Mouse (Mus musculus): ENCODE data around the gene Tmem26. TPM values are rescaled to one million over a fixed set of nuclear protein-coding genes. Genes with fewer than 3 reads are reported as not detected.

Gene Tmem26
- total and polyA plus RNA-seq, 3 experiments: 0.04 TPM; not detected in 2

DNA sequence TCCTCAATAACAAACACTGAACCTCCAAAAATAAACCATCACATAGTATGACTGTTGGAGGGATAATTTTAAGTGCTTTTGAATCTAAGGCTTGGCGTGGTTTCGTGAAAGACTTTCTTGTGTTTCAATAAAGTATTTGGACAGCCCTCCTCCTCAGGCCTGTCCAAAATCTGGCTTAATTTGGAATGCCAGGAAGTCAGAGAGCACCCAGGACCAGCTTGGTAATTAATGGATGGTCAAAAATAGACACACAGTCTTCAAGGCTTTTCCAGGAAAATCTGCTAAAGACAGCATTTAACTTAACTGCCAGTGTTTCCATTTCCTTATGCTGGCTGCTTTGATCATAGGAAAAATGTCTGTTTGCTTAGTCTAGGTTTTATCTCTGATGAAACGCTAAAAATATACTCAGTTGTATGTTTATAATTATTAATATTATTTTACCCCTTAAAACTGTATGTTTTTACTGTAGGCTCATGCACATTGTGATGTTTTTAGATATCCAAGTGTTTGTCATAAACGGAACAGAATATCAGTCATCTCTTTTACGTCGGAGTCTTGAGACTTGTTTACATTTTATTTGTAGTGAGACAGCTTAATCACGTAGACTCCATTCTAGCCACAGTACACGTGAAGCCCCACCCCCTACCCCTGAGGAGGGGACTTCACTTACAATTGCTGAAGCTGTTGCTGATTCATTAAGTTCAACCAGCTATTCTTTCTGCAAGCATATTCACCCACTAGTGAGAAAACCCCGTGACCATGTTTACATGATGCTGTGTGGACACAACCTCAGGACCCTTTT is 57.8 kb downstream of the Tmem26 start:
- no peak overlapping the region for H3K27ac ChIP-seq (ENCODE audit: insufficient read depth, low read depth)
- dilution Hi-C loops (cut with MboI; ENCODE audit: extremely low pct_ligation_motif_present, extremely low pct_unique_long_range_greater_than_20kb, low sequenced_read_pairs) (no loop called here), in situ Hi-C loops (cut with MboI; ENCODE audit: low pct_ligation_motif_present, low pct_unique_long_range_greater_than_20kb, low sequenced_read_pairs) (loop anchor here (25.0 kb wide), 1 partner anchor 531 kb away; no protein-coding TSS in a partner anchor)
- no peaks in the 10 kb centered on the region for H3K27me3 ChIP-seq (replicated peaks)
- H3K9me3 ChIP-seq (replicated peaks; ENCODE audit: low read length): no peaks in the 10 kb centered on the region
- H3K36me3 ChIP-seq (replicated peaks in 1 of 2; ENCODE audit: control insufficient read depth in 1 of 2, insufficient read depth in 1 of 2, low read length in 1 of 2): no peaks in the 10 kb centered on the region
- H3K4me1 ChIP-seq (ENCODE audit: control insufficient read depth in 1 of 2, insufficient read depth in 2 of 2): peaks cover 0 to 2% of the 10 kb centered on the region in 2 experiments; a peak in 1 of 4 replicates
- H3K4me2 ChIP-seq (ENCODE audit: insufficient read depth, low read depth, poor library complexity, severe bottlenecking): no peak overlapping the region
- H3K4me3 ChIP-seq (replicated peaks in 1 of 3; ENCODE audit: low read depth in 2 of 3, low read length in 2 of 3, poor library complexity in 1 of 3): no peak overlapping the region
- H3K9ac ChIP-seq (ENCODE audit: insufficient read depth, low read depth): no peak overlapping the region
- H3K79me2 ChIP-seq (replicated peaks; ENCODE audit: control insufficient read depth, extremely low read depth, insufficient read depth, poor library complexity, severe bottlenecking): no peaks in the 10 kb centered on the region
- no peak for DNase-seq (ENCODE audit: extremely low read depth)
- no peak for TF ChIP-seq ETS1 (conservative IDR thresholded peaks at IDR 0.05; ENCODE audit: low read depth, low read length)
- no peak for TF ChIP-seq NRF1 (IDR thresholded peaks at IDR 0.05; ENCODE audit: low read depth, low read length)
- TF ChIP-seq MEF2A (IDR thresholded peaks at IDR 0.05; ENCODE audit: borderline replicate concordance, low read depth, low read length): no peak
- no peak for TF ChIP-seq SMC3 (IDR thresholded peaks at IDR 0.05; ENCODE audit: low read depth, low read length)
- TF ChIP-seq CTCF (conservative IDR thresholded peaks at IDR 0.05 in 1 of 2, IDR thresholded peaks at IDR 0.05 in 1 of 2; ENCODE audit: low read depth in 2 of 2, low read length in 2 of 2): no peak
- no peak for TF ChIP-seq ZMIZ1 (IDR thresholded peaks at IDR 0.05; ENCODE audit: low read depth, low read length)
- no peak for TF ChIP-seq MAX (IDR thresholded peaks at IDR 0.05; ENCODE audit: low read length)
- no peak for TF ChIP-seq RAD21 (IDR thresholded peaks at IDR 0.05; ENCODE audit: low read depth, low read length)
- no peak for TF ChIP-seq EP300 (IDR thresholded peaks at IDR 0.05; ENCODE audit: low read length)
- no peak for TF ChIP-seq TBP (conservative IDR thresholded peaks at IDR 0.05; ENCODE audit: low read depth, low read length)
- TF ChIP-seq ZC3H11A (IDR thresholded peaks at IDR 0.05; ENCODE audit: low read depth, low read length): no peak
- TF ChIP-seq CHD1 (IDR thresholded peaks at IDR 0.05; ENCODE audit: low read depth, low read length): no peak
- TF ChIP-seq E2F4 (IDR thresholded peaks at IDR 0.05; ENCODE audit: insufficient replicate concordance, low read depth, low read length): no peak
- TF ChIP-seq BHLHE40 (IDR thresholded peaks at IDR 0.05; ENCODE audit: low read depth, low read length): no peak
- no peak for TF ChIP-seq MYC (IDR thresholded peaks at IDR 0.05; ENCODE audit: low read depth, low read length)
- TF ChIP-seq ELF1 (IDR thresholded peaks at IDR 0.05; ENCODE audit: low read depth, low read length): no peak
- TF ChIP-seq MAFK (IDR thresholded peaks at IDR 0.05; ENCODE audit: insufficient replicate concordance, low read length): no peak
- no peak for TF ChIP-seq IRF4 (IDR thresholded peaks at IDR 0.05; ENCODE audit: low read depth, low read length)
- TF ChIP-seq USF2 (conservative IDR thresholded peaks at IDR 0.05; ENCODE audit: low read depth, low read length): no peak

DNA sequence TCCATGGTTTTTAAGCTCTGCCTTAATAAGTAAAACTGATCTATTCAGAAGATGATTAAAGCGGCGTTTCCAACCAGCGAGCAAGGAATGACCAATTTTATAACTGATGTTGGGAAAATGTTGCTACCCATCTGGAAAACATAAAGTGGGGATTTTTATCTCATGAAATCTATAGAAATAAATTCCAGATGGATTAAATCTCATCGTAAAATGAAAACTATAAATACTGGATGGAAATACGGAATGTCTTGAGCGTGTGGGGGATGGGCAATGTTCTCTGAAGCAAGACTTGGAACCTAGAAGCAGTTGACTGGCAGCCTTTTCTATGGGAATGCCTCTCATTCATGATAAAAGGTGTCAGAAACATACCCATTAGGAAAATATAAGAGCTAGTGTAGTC is 59.3 kb downstream of the Tmem26 start:
- no peaks in the 10 kb centered on the region for H3K79me2 ChIP-seq (replicated peaks; ENCODE audit: control insufficient read depth, extremely low read depth, insufficient read depth, poor library complexity, severe bottlenecking)
- TF ChIP-seq RAD21 (IDR thresholded peaks at IDR 0.05; ENCODE audit: low read depth, low read length) (no peak), KAT2A (IDR thresholded peaks at IDR 0.05; ENCODE audit: insufficient replicate concordance, low read length) (no peak), CTCF (conservative IDR thresholded peaks at IDR 0.05 in 1 of 2, IDR thresholded peaks at IDR 0.05 in 1 of 2; ENCODE audit: low read depth in 2 of 2, low read length in 2 of 2) (no peak)
- no peaks in the 10 kb centered on the region for H3K36me3 ChIP-seq (replicated peaks in 1 of 2; ENCODE audit: control insufficient read depth in 1 of 2, insufficient read depth in 1 of 2, low read length in 1 of 2)
- no peak for DNase-seq (ENCODE audit: extremely low read depth)
- H3K27ac ChIP-seq (ENCODE audit: insufficient read depth, low read depth): no peak overlapping the region
- no peaks in the 10 kb centered on the region for H3K27me3 ChIP-seq (replicated peaks)
- H3K9ac ChIP-seq (ENCODE audit: insufficient read depth, low read depth): no peak overlapping the region
- H3K4me1 ChIP-seq (ENCODE audit: control insufficient read depth in 1 of 2, insufficient read depth in 2 of 2): peaks cover 0 to 2% of the 10 kb centered on the region in 2 experiments; a peak in 1 of 4 replicates
- in situ Hi-C loops (cut with MboI; ENCODE audit: low pct_ligation_motif_present, low pct_unique_long_range_greater_than_20kb, low sequenced_read_pairs) (loop anchor here (25.0 kb wide), 1 partner anchor 530 kb away; no protein-coding TSS in a partner anchor), dilution Hi-C loops (cut with MboI; ENCODE audit: extremely low pct_ligation_motif_present, extremely low pct_unique_long_range_greater_than_20kb, low sequenced_read_pairs) (no loop called here)
- no peak overlapping the region for H3K4me3 ChIP-seq (replicated peaks in 1 of 3; ENCODE audit: low read depth in 2 of 3, low read length in 2 of 3, poor library complexity in 1 of 3)
- no peak overlapping the region for H3K4me2 ChIP-seq (ENCODE audit: insufficient read depth, low read depth, poor library complexity, severe bottlenecking)
- no peaks in the 10 kb centered on the region for H3K9me3 ChIP-seq (replicated peaks; ENCODE audit: low read length)

All from CH12.LX (cell line).